Mouse (Mus musculus): Measurements from ENCODE around the gene Sergef.

GRCm38 (mm10) chr7:46591546-46591945 is 48.1 kb downstream of the Sergef start:
- TF ChIP-seq CTCF (IDR thresholded peaks at IDR 0.05; ENCODE audit: extremely low read depth, insufficient read length, insufficient replicate concordance, low read depth, low read length) (no peak), POLR2A (IDR thresholded peaks at IDR 0.05; ENCODE audit: low read depth, low read length) (no peak)

Data from small intestine, adult 2 months (tissue).